Mouse (Mus musculus) E14TG2a.4 (cell line): ENCODE measurements around the gene Ctla4.

ENCODE experiments used
- CTCF ChIP-seq: conservative IDR thresholded peaks from 2 replicates; pipeline ENCODE4 v1.5.1; 2014; ENCODE audit warnings: low read length
- NANOG ChIP-seq: IDR thresholded peaks from 2 replicates; pipeline ENCODE4 v1.6.1; 2014; ENCODE audit warnings: borderline replicate concordance, low read length, mixed read lengths

DNA sequence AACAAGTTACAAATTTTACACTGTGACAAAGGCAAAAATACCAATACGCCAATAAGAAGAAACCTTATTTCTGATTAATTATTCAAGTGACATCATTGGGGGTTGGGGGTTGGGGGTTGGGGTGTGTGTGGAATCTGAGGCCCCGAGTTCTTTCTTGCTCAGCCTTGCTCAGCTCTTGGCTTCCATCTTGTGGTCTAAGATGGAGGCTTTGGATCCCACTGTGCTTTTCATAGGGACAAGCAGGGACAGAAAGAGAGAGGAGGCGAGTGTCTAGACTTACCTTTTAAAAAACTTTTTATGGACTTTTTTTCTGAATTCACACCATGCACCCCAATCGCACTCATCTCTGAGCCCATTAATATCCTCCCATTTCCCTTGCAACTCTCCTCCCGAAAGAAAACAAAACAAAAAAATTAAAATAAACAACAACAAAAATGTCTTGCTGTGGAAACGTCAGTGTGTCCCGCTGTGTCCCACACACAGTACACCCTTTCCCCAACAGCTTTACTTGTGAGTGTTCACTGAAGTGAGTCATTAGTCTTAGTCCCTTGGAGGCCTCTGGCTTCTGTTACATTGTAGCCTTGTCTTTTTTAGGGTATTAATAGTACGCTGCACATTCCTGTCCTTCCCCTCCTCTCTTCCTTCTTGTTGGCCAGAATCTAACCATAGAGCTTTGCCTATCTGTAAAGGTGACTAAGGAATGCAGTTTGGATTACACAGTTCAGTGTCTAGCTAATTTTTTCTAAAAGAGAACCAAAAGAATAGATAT, 59.0 kb downstream of the Ctla4 start:
- TF ChIP-seq CTCF (no peak), NANOG (no peak)
